Mouse (Mus musculus) limb, embryonic 14.5 days (tissue): ENCODE measurements at regions not wholly inside any gene's neighbourhood (a gene's known extent, or its start where the extent isn't known, plus 50 kb on each side); places are given as distances from the start of the nearest gene placed in this dataset.
A peak's percentile ranks its signal among the peaks of the same experiment; 100 is the strongest.

Source experiments
- ATAC-seq: fragments of 200-750 bp; cut with Nextera tagmentation; 2 replicates; pipeline ENCODE4 v1.8.0; 2017; ENCODE audit warnings: low read depth, moderate number of reproducible peaks, moderate TSS enrichment; ENCODE audit not compliant: low FRiP score
- DNase-seq: peaks from one replicate; pipeline ENCODE4 v3.0.0-alpha.2; 2015; ENCODE audit warnings: low spot score
- H3K27ac ChIP-seq: fragments of 300-500 bp; sonication (generic); replicated peaks from 2 replicates; pipeline ENCODE4 v1.5.1; 2014; ENCODE audit warnings: low read depth, mild to moderate bottlenecking, low read length, moderate library complexity, mixed read lengths
- H3K27me3 ChIP-seq: fragments of 300-500 bp; sonication (generic); 2 replicates; pipeline ENCODE4 v1.6.1; 2014; ENCODE audit warnings: low read length, mixed read lengths; ENCODE audit not compliant: control insufficient read depth, insufficient read depth
- H3K36me3 ChIP-seq: fragments of 300-500 bp; sonication (generic); 2 replicates; pipeline ENCODE4 v1.6.1; 2014; ENCODE audit warnings: mild to moderate bottlenecking, low read length, moderate library complexity, mixed read lengths; ENCODE audit not compliant: control insufficient read depth, insufficient read depth
- H3K4me1 ChIP-seq: fragments of 300-500 bp; sonication (generic); 2 replicates; pipeline ENCODE4 v1.6.1; 2014; ENCODE audit warnings: antibody characterized with exemption, low read length, mixed read lengths; ENCODE audit not compliant: control insufficient read depth, insufficient read depth
- H3K4me2 ChIP-seq: fragments of 300-500 bp; sonication (generic); replicated peaks from 2 replicates; pipeline ENCODE4 v1.6.1; 2014; ENCODE audit warnings: low read depth, mild to moderate bottlenecking, low read length, moderate library complexity; ENCODE audit not compliant: severe bottlenecking
- H3K4me3 ChIP-seq: fragments of 300-500 bp; sonication (generic); replicated peaks from 2 replicates; pipeline ENCODE4 v1.5.1; 2014; ENCODE audit warnings: low read length
- H3K9ac ChIP-seq: fragments of 300-500 bp; sonication (generic); 2 replicates; pipeline ENCODE4 v1.6.1; 2014; ENCODE audit warnings: mild to moderate bottlenecking, low read depth, low read length, moderate library complexity; ENCODE audit not compliant: severe bottlenecking
- H3K9me3 ChIP-seq: fragments of 300-500 bp; sonication (generic); 2 replicates; pipeline ENCODE4 v1.6.1; 2016; ENCODE audit warnings: low read length; ENCODE audit not compliant: control insufficient read depth
- POLR2A ChIP-seq: fragments of 200-500 bp; IDR thresholded peaks from 2 replicates; pipeline ENCODE4 v1.8.0; 2012; ENCODE audit warnings: inconsistent platforms, mild to moderate bottlenecking, moderate library complexity, borderline replicate concordance; ENCODE audit not compliant: insufficient read depth, insufficient read length; ENCODE audit errors: extremely low read depth
- WGBS: fragments of 180-500 bp; shearing (Covaris S2); extraction: QIAGEN DNeasy Blood & Tissue Kit; methylation state at CpG from one replicate; pipeline ENCODE4 v1.1.7; 2014; 5-methylcytosine and 5-hydroxymethylcytosine counted together

- H3K4me3 ChIP-seq, result no peak overlapping the region
- no peak overlapping the region for H3K4me2 ChIP-seq
- H3K27ac ChIP-seq, result no peak overlapping the region
- WGBS, result 85% methylated on average over 1 of the region's 1 CpGs
- no peak overlapping the region for H3K9ac ChIP-seq
- TF ChIP-seq POLR2A, result no peak
- ATAC-seq (no peak), DNase-seq (no peak)
- no peaks in the 10 kb centered on the region for H3K9me3 ChIP-seq
- no peaks in the 10 kb centered on the region for H3K27me3 ChIP-seq
- H3K4me1 ChIP-seq, result no peaks in the 10 kb centered on the region
- H3K36me3 ChIP-seq, result no peaks in the 10 kb centered on the region
These were observed 564.5 kb upstream of the Nova1 start for GRCm38 (mm10) chr12:47383225-47383624.

- Histone ChIP-seq H3K27ac (no peak overlapping the region), H3K27me3 (no peaks in the 10 kb centered on the region), H3K9me3 (no peaks in the 10 kb centered on the region), H3K9ac (no peak overlapping the region), H3K36me3 (no peaks in the 10 kb centered on the region), H3K4me2 (no peak overlapping the region), H3K4me3 (no peak overlapping the region), H3K4me1 (no peaks in the 10 kb centered on the region)
- DNase-seq, result no peak
- no peak for TF ChIP-seq POLR2A
- 67% methylated on average over 2 of the region's 2 CpGs for WGBS
- no peak for ATAC-seq
These were observed 534.5 kb upstream of the Nova1 start for GRCm38 (mm10) chr12:47353269-47353668.

GRCm38 (mm10) chr12:47351229-47351628, 532.5 kb upstream of the Nova1 start:
- TF ChIP-seq POLR2A, result no peak
- H3K9me3 ChIP-seq, result no peaks in the 10 kb centered on the region
- no peak overlapping the region for H3K27ac ChIP-seq
- no peak overlapping the region for H3K9ac ChIP-seq
- H3K36me3 ChIP-seq, result no peaks in the 10 kb centered on the region
- DNase-seq (no peak), ATAC-seq (no peak)
- no peaks in the 10 kb centered on the region for H3K4me1 ChIP-seq
- H3K27me3 ChIP-seq, result no peaks in the 10 kb centered on the region
- WGBS, result 92% methylated on average over 1 of the region's 1 CpGs
- H3K4me3 ChIP-seq, result no peak overlapping the region
- no peak overlapping the region for H3K4me2 ChIP-seq

- no peaks in the 10 kb centered on the region for H3K36me3 ChIP-seq
- WGBS, result 25% methylated on average over 2 of the region's 2 CpGs
- no peaks in the 10 kb centered on the region for H3K4me1 ChIP-seq
- no peak overlapping the region for H3K9ac ChIP-seq
- H3K27me3 ChIP-seq, result no peaks in the 10 kb centered on the region
- H3K27ac ChIP-seq, result no peak overlapping the region
- TF ChIP-seq POLR2A, result no peak
- peak; percentile 4 for DNase-seq
- H3K4me3 ChIP-seq, result no peak overlapping the region
- H3K9me3 ChIP-seq, result no peaks in the 10 kb centered on the region
- ATAC-seq, result no peak
- H3K4me2 ChIP-seq, result no peak overlapping the region
These were observed 494.7 kb upstream of the Nova1 start for GRCm38 (mm10) chr12:47313413-47313812.

- ATAC-seq, result no peak
- Histone ChIP-seq H3K27ac (no peak overlapping the region), H3K9me3 (no peaks in the 10 kb centered on the region), H3K36me3 (no peaks in the 10 kb centered on the region), H3K4me3 (no peak overlapping the region), H3K9ac (no peak overlapping the region), H3K4me1 (no peaks in the 10 kb centered on the region), H3K27me3 (no peaks in the 10 kb centered on the region), H3K4me2 (no peak overlapping the region)
- 84% methylated on average over 3 of the region's 3 CpGs for WGBS
- no peak for TF ChIP-seq POLR2A
- no peak for DNase-seq
These were observed 457.2 kb upstream of the Nova1 start for GRCm38 (mm10) chr12:47275904-47276303.

GRCm38 (mm10) chr12:47272309-47272708, 453.6 kb upstream of the Nova1 start:
- no peak for DNase-seq
- Histone ChIP-seq H3K4me2 (no peak overlapping the region), H3K4me1 (no peaks in the 10 kb centered on the region), H3K4me3 (no peak overlapping the region), H3K9ac (no peak overlapping the region), H3K27me3 (no peaks in the 10 kb centered on the region), H3K36me3 (no peaks in the 10 kb centered on the region), H3K9me3 (no peaks in the 10 kb centered on the region), H3K27ac (no peak overlapping the region)
- WGBS, result 82% methylated on average over 2 of the region's 2 CpGs
- no peak for ATAC-seq
- TF ChIP-seq POLR2A, result no peak
